27 mouse cellular contexts compared by ENCODE assay signal in genomic region chr5:132013296-132013695, GRCm38 (mm10).
"Had no signal": no experiment of that assay in that cellular context is flagged by ENCODE, and none has a peak within 500 bp of the region (broad histone marks: within the 10 kb centered on the region; RNA-seq: fewer than 3 reads in every experiment).

No protein-coding gene starts in this region.

- H3K4me2 ChIP-seq: heart, embryonic 12.5 days; hindbrain, embryonic 12.5 days; hindbrain, embryonic 15.5 days; intestine, embryonic 15.5 days; limb, embryonic 12.5 days; liver, embryonic 11.5 days; liver, embryonic 13.5 days; liver, embryonic 15.5 days had no signal

- H3K36me3 ChIP-seq: heart, embryonic 10.5 days; heart, embryonic 12.5 days; hindbrain, embryonic 10.5 days; hindbrain, embryonic 12.5 days; hindbrain, embryonic 15.5 days; intestine, embryonic 15.5 days; limb, embryonic 10.5 days; limb, embryonic 12.5 days; liver, embryonic 13.5 days; liver, embryonic 15.5 days had no signal

- H3K4me1 ChIP-seq: hindbrain, embryonic 10.5 days; hindbrain, embryonic 15.5 days; intestine, embryonic 15.5 days; liver, embryonic 13.5 days; liver, embryonic 15.5 days had no signal

- H3K27ac ChIP-seq: heart, embryonic 10.5 days; hindbrain, embryonic 10.5 days; hindbrain, embryonic 12.5 days; hindbrain, embryonic 15.5 days; intestine, embryonic 15.5 days; left cerebral cortex, adult 2 months; limb, embryonic 10.5 days; limb, embryonic 12.5 days; liver, embryonic 13.5 days; liver, embryonic 15.5 days had no signal

- ATAC-seq: inflammation-experienced regulatory T-cells, adult 6 months; intestine, embryonic 15.5 days; intestine, postnatal 0 days; liver, postnatal 0 days had no signal

- H3K27me3 ChIP-seq: heart, embryonic 12.5 days; hindbrain, embryonic 12.5 days; hindbrain, embryonic 15.5 days; intestine, embryonic 15.5 days; limb, embryonic 12.5 days; liver, embryonic 13.5 days; liver, embryonic 15.5 days had no signal

- DNase-seq: gastrocnemius, postnatal 10 days; gastrocnemius, postnatal 25 days; heart, adult 18-20 months; heart, postnatal 10 days; heart, postnatal 4 days; kidney, adult 18-20 months; kidney, adult 8-10 months; kidney, postnatal 10 days; kidney, postnatal 25 days; kidney, postnatal 4 days; liver; liver, embryonic 13.5 days; liver, postnatal 0 days; lung, adult 2 months had no signal

- H3K9ac ChIP-seq: heart, embryonic 12.5 days; hindbrain, embryonic 12.5 days; hindbrain, embryonic 15.5 days; intestine, embryonic 15.5 days; limb, embryonic 12.5 days; liver, embryonic 13.5 days; liver, embryonic 15.5 days; liver, postnatal 0 days had no signal

- H3K4me3 ChIP-seq: heart, embryonic 10.5 days; heart, embryonic 12.5 days; hindbrain, embryonic 10.5 days; hindbrain, embryonic 12.5 days; hindbrain, embryonic 15.5 days; intestine, embryonic 15.5 days; left cerebral cortex, adult 2 months; limb, embryonic 10.5 days; limb, embryonic 12.5 days; liver, embryonic 13.5 days; liver, embryonic 15.5 days had no signal

- H3K9me3 ChIP-seq: heart, embryonic 10.5 days; heart, embryonic 12.5 days; hindbrain, embryonic 10.5 days; hindbrain, embryonic 12.5 days; hindbrain, embryonic 15.5 days; intestine, embryonic 15.5 days; limb, embryonic 10.5 days; limb, embryonic 12.5 days; liver, embryonic 13.5 days; liver, embryonic 15.5 days had no signal
